Mouse (Mus musculus) embryonic facial prominence, embryonic 11.5 days (tissue): Measurements from ENCODE around the gene Map3k19. TPM values are rescaled to one million over a fixed set of nuclear protein-coding genes. Genes with fewer than 3 reads are reported as not detected.

Experiments
- ATAC-seq: fragments of 200-750 bp; cut with Nextera tagmentation; replicated peaks from 2 replicates; pipeline ENCODE4 v1.8.0; 2017; ENCODE audit warnings: low read depth; ENCODE audit not compliant: insufficient number of reproducible peaks, low FRiP score, low TSS enrichment
- DNase-seq: peaks from one replicate; pipeline ENCODE4 v3.0.0-alpha.2; 2015; ENCODE audit warnings: low spot score
- H3K27ac ChIP-seq: fragments of 300-500 bp; sonication (generic); replicated peaks from 2 replicates; pipeline ENCODE4 v1.5.1; 2014; ENCODE audit warnings: mild to moderate bottlenecking, low read depth, low read length, control low read depth
- H3K27me3 ChIP-seq: fragments of 300-500 bp; sonication (generic); 2 replicates; pipeline ENCODE4 v1.6.1; 2014; ENCODE audit warnings: mild to moderate bottlenecking, low read length, moderate library complexity, mixed read lengths; ENCODE audit not compliant: control insufficient read depth, insufficient read depth
- H3K36me3 ChIP-seq: fragments of 300-500 bp; sonication (generic); replicated peaks from 2 replicates; pipeline ENCODE4 v1.6.1; 2014; ENCODE audit warnings: low read depth, mild to moderate bottlenecking, low read length, moderate library complexity, mixed read lengths; ENCODE audit not compliant: control insufficient read depth, insufficient read depth
- H3K4me1 ChIP-seq: fragments of 300-500 bp; sonication (generic); 2 replicates; pipeline ENCODE4 v1.6.1; 2014; ENCODE audit warnings: low read length, mixed read lengths; ENCODE audit not compliant: control insufficient read depth, insufficient read depth
- H3K4me2 ChIP-seq: fragments of 300-500 bp; sonication (generic); 2 replicates; pipeline ENCODE4 v1.6.1; 2014; ENCODE audit warnings: low read depth, mild to moderate bottlenecking, control low read depth, low read length, moderate library complexity
- H3K4me3 ChIP-seq: fragments of 300-500 bp; sonication (generic); 2 replicates; pipeline ENCODE4 v1.5.1; 2014; ENCODE audit warnings: low read depth, low read length, control low read depth
- H3K9ac ChIP-seq: fragments of 300-500 bp; sonication (generic); replicated peaks from 2 replicates; pipeline ENCODE4 v1.6.1; 2014; ENCODE audit warnings: mild to moderate bottlenecking, control low read depth, low read length
- H3K9me3 ChIP-seq: fragments of 300-500 bp; sonication (generic); replicated peaks from 2 replicates; pipeline ENCODE4 v1.6.1; 2016; ENCODE audit warnings: mild to moderate bottlenecking, low read length, inconsistent platforms, mixed read lengths; ENCODE audit not compliant: control insufficient read depth
- WGBS: fragments of 180-500 bp; shearing (Covaris S2); extraction: QIAGEN DNeasy Blood & Tissue Kit; methylation state at CpG from one replicate; pipeline ENCODE4 v1.1.7; 2014; 5-methylcytosine and 5-hydroxymethylcytosine counted together
- polyA plus RNA-seq: library from polyadenylated mRNA; unstranded; fragments of >200 nt; fragmentation: Nextera tagmentation; extraction: Ambion mirVana; gene quantifications from 2 replicates; pipeline ENCODE4 v1.2.1, GENCODE M21; 2014

Gene Map3k19
- polyA plus RNA-seq, 1 experiment from 2014 or later = not detected

DNA sequence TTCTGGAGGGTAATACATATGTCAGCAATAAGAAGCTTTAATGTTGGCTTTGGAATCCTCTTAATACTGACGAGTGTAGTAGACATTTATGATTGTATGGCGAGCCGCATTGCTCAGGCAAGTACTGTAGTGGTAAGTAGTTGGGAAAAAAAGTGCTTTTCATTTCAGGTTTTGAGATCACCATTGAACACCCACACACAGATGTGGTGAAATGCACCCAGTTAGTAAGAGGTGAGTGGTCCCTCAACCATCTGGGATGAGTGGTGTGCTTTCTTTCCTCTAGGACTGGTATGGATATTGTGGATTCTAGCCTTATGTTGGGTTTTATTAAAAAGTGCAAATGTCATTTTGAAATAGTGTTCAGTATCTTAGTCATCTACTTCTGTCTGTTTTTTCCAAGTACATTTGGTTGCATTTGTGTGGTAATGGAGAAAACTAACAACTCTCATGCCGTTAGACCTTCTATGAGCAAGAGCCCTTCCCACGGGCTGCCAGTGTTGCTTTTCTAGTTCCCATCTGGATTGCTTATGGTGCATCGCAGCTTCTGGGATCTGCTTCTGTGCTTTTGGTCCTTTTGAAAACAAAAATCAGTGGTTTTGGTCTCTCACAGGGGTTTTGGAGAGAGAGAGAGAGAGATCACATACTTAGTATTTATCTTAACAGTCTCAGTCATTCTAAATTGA is 59.6 kb downstream of the Map3k19 start:
- no peaks in the 10 kb centered on the region for H3K27me3 ChIP-seq
- WGBS = 89% methylated on average over 6 of the region's 6 CpGs
- H3K27ac ChIP-seq = no peak overlapping the region
- no peak overlapping the region for H3K4me3 ChIP-seq
- no peaks in the 10 kb centered on the region for H3K9me3 ChIP-seq
- H3K36me3 ChIP-seq = no peaks in the 10 kb centered on the region; the same call in 1 of the 2 replicates
- H3K4me1 ChIP-seq = no peaks in the 10 kb centered on the region
- no peak overlapping the region for H3K9ac ChIP-seq
- no peak for ATAC-seq
- no peak for DNase-seq
- H3K4me2 ChIP-seq = no peak overlapping the region

DNA sequence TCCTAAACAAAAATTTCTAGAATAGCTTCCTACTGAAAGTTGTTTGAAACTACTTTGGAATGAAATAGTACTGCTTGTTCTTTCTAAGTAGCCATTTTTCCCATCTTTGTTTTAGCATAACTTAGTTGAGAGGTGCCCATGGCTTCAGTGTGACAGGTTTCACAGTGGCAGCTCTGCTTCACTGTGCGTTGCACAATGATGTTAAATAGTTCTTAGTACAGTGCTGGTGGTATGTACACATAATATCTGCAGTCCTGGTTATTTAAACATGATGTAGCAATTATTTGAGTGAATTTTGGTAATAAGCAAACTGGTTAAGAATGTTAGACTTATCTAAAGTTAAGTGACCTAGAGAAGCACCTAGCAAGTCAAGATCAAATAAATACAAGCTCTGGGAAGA is 61.4 kb downstream of the Map3k19 start:
- ATAC-seq (no peak), DNase-seq (no peak)
- no peaks in the 10 kb centered on the region for H3K27me3 ChIP-seq
- no peak overlapping the region for H3K27ac ChIP-seq
- no peaks in the 10 kb centered on the region for H3K4me1 ChIP-seq
- H3K4me3 ChIP-seq = no peak overlapping the region
- H3K36me3 ChIP-seq = no peaks in the 10 kb centered on the region
- no peak overlapping the region for H3K4me2 ChIP-seq
- H3K9ac ChIP-seq = no peak overlapping the region
- WGBS = 95% methylated on average over 1 of the region's 1 CpGs
- H3K9me3 ChIP-seq = no peaks in the 10 kb centered on the region

GRCm38 (mm10) chr1:127788943-127789342 is 65.9 kb downstream of the Map3k19 start:
- ATAC-seq (no peak), DNase-seq (no peak)
- no peaks in the 10 kb centered on the region for H3K36me3 ChIP-seq
- H3K9ac ChIP-seq = no peak overlapping the region
- no peak overlapping the region for H3K27ac ChIP-seq
- no peak overlapping the region for H3K4me2 ChIP-seq
- H3K9me3 ChIP-seq = no peaks in the 10 kb centered on the region
- WGBS = 60% methylated on average over 6 of the region's 6 CpGs
- H3K4me1 ChIP-seq = no peaks in the 10 kb centered on the region
- no peaks in the 10 kb centered on the region for H3K27me3 ChIP-seq
- H3K4me3 ChIP-seq = no peak overlapping the region

- Histone ChIP-seq H3K4me1 (no peaks in the 10 kb centered on the region), H3K9me3 (no peaks in the 10 kb centered on the region), H3K27ac (no peak overlapping the region), H3K4me2 (no peak overlapping the region), H3K36me3 (no peaks in the 10 kb centered on the region), H3K9ac (no peak overlapping the region), H3K4me3 (no peak overlapping the region), H3K27me3 (no peaks in the 10 kb centered on the region)
- 82% methylated on average over 1 of the region's 1 CpGs for WGBS
- ATAC-seq = no peak
- DNase-seq = no peak
Observed at GRCm38 (mm10) chr1:127785882-127786281, 68.9 kb downstream of the Map3k19 start.

DNA sequence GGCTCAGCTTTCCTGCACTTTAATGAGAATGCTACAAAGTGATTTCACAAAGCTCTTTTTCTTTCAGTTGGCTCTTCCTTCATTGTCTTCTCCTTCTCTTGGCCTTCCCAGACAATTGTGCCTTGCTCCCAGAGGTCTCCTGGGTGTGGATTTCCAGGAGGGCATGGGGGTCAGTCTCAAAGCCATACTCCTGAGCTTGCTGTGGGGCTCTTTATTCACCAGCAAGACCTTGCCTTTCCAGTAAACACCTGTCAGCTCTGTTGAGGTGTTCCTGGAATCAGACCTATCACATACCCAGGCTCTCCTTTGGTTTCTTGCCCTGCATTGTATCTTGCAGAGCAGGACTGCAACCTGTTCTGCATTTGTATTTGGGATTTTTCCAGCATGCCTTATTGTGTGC is 71.0 kb downstream of the Map3k19 start:
- Histone ChIP-seq H3K9ac (no peak overlapping the region), H3K9me3 (no peaks in the 10 kb centered on the region), H3K27ac (no peak overlapping the region), H3K36me3 (no peaks in the 10 kb centered on the region), H3K4me2 (no peak overlapping the region), H3K27me3 (no peaks in the 10 kb centered on the region), H3K4me3 (no peak overlapping the region), H3K4me1 (no peaks in the 10 kb centered on the region)
- ATAC-seq = no peak
- no peak for DNase-seq

DNA sequence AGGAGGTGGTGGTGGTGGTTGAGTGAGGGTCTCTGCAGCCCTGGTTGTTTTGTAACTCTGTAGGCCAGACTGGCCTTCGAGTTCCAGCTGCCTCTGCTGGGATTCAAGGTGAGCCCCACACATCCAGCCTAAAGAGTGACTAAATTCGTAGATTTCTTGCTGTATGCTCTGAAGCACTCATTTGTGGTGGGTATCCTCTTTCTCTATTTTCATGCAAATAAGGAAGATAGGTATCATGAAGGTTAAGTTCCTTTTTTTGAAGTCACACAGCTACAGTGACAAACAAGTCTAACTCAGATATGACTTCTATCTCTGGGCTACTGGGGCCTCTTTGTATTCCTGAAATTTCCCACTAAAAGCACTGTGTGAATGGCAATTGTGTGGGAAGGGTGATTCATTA is 74.0 kb downstream of the Map3k19 start:
- no peaks in the 10 kb centered on the region for H3K36me3 ChIP-seq
- no peaks in the 10 kb centered on the region for H3K4me1 ChIP-seq
- ATAC-seq = no peak
- no peak overlapping the region for H3K27ac ChIP-seq
- H3K4me2 ChIP-seq = no peak overlapping the region
- no peaks in the 10 kb centered on the region for H3K27me3 ChIP-seq
- WGBS = 78% methylated on average over 2 of the region's 2 CpGs
- no peak overlapping the region for H3K9ac ChIP-seq
- H3K4me3 ChIP-seq = no peak overlapping the region
- DNase-seq = no peak
- H3K9me3 ChIP-seq = no peaks in the 10 kb centered on the region

- no peak for DNase-seq
- 56% methylated on average over 3 of the region's 3 CpGs for WGBS
- Histone ChIP-seq H3K4me3 (no peak overlapping the region), H3K27me3 (no peaks in the 10 kb centered on the region), H3K9ac (no peak overlapping the region), H3K4me1 (no peaks in the 10 kb centered on the region), H3K9me3 (no peaks in the 10 kb centered on the region), H3K4me2 (no peak overlapping the region), H3K27ac (no peak overlapping the region), H3K36me3 (no peaks in the 10 kb centered on the region)
- no peak for ATAC-seq
Observed at GRCm38 (mm10) chr1:127780142-127780541, 74.7 kb downstream of the Map3k19 start.

DNA sequence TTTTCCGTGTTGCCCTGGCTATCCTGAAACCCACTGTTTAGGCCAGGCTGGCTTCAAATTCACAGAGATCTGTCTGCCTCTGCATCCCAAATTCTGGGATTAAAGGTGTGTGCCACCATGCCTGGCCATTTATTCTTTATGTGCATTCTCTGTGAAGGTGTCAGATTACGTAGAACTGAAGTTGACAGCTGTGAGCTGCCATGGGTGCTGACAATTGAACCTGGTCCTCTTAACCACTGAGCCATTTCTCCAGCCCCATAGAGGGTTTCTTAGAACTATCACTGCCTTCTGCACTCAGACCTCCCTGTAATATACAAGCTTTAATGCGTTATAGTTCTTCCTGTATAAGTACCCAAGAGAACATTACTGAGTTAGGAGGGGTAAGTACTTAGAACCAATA is 76.2 kb downstream of the Map3k19 start:
- H3K4me3 ChIP-seq = no peak overlapping the region
- no peaks in the 10 kb centered on the region for H3K9me3 ChIP-seq
- WGBS = 84% methylated on average over 3 of the region's 3 CpGs
- no peaks in the 10 kb centered on the region for H3K27me3 ChIP-seq
- DNase-seq = no peak
- no peak overlapping the region for H3K27ac ChIP-seq
- H3K4me2 ChIP-seq = no peak overlapping the region
- ATAC-seq = no peak
- no peaks in the 10 kb centered on the region for H3K4me1 ChIP-seq
- no peak overlapping the region for H3K9ac ChIP-seq
- H3K36me3 ChIP-seq = no peaks in the 10 kb centered on the region
